Mouse (Mus musculus) bone marrow, adult 2 months (tissue): ENCODE data around the gene Arhgef28.

ENCODE experiments used
- CTCF ChIP-seq: fragments of 200-500 bp; IDR thresholded peaks from 2 replicates; pipeline ENCODE4 v1.5.1; 2011; ENCODE audit warnings: low read length, control low read depth; ENCODE audit not compliant: control insufficient read depth, insufficient read depth
- POLR2A ChIP-seq: fragments of 200-500 bp; IDR thresholded peaks from 2 replicates; pipeline ENCODE4 v1.6.1; 2011; ENCODE audit warnings: low read depth, mild to moderate bottlenecking, control low read depth, low read length, borderline replicate concordance; ENCODE audit not compliant: control insufficient read depth

GRCm38 (mm10) chr13:97986691-97987090 lies 219.5 kb downstream of the Arhgef28 start:
- TF ChIP-seq POLR2A (no peak), CTCF (no peak)
